Mouse (Mus musculus) c-Kit-positive CD71-negative TER-119-negative erythroid progenitor cells, embryonic 14.5 days (primary cell): Measurements from ENCODE around the gene Yipf7.

ENCODE experiments used
- DNase-seq: peaks from one replicate; pipeline ENCODE4 v3.0.0-alpha.2; 2013; ENCODE audit warnings: low read depth

Yipf7 gene

GRCm38 (mm10) chr5:69542489-69542888 lies at the start of gene Yipf7:
Gene Yipf7 (minus strand): TSS chr5:69542648.
- no peak for DNase-seq

- DNase-seq, result peak; percentile 68
Observed at GRCm38 (mm10) chr5:69591640-69592461, 49.4 kb upstream of the Yipf7 start, which contains the start of gene Gnpda2. Gene Gnpda2 (minus strand): TSS chr5:69592340.

GRCm38 (mm10) chr5:69557404-69557935 lies 15.0 kb upstream of the Yipf7 start:
- DNase-seq, result peak; percentile 19

GRCm38 (mm10) chr5:69556628-69557403 lies 14.4 kb upstream of the Yipf7 start, which contains the start of gene Guf1:
Gene Guf1 (plus strand): TSS chr5:69556923.
- DNase-seq, result peak; percentile 78

GRCm38 (mm10) chr5:69541680-69542079 lies 768 bp downstream of the Yipf7 start:
- no peak for DNase-seq

GRCm38 (mm10) chr5:69523944-69524343 lies 18.5 kb downstream of the Yipf7 start:
- no peak for DNase-seq

- no peak for DNase-seq
Observed at GRCm38 (mm10) chr5:69522064-69522463, 20.4 kb downstream of the Yipf7 start.

GRCm38 (mm10) chr5:69520661-69521278 lies 21.7 kb downstream of the Yipf7 start:
- DNase-seq, result peak; percentile 17

- no peak for DNase-seq
Observed at GRCm38 (mm10) chr5:69512203-69512602, 30.2 kb downstream of the Yipf7 start.

- no peak for DNase-seq
Observed at GRCm38 (mm10) chr5:69511631-69512030, 30.8 kb downstream of the Yipf7 start.

- no peak for DNase-seq
Observed at GRCm38 (mm10) chr5:69507045-69507444, 35.4 kb downstream of the Yipf7 start.

GRCm38 (mm10) chr5:69489046-69489445 lies 53.4 kb downstream of the Yipf7 start:
- no peak for DNase-seq

- no peak for DNase-seq
Observed at GRCm38 (mm10) chr5:69467520-69467919, 74.9 kb downstream of the Yipf7 start.
